Mouse (Mus musculus) cerebellum, postnatal 36 days (tissue): ENCODE data around the gene Grik4.

Source experiments
- DNase-seq, 2 experiments: peaks; one replicate each; pipeline ENCODE4 v3.0.0; 2021 to 2022; ENCODE audit warnings: mixed read lengths in 2 of 2

The Grik4 gene

GRCm38 (mm10) chr9:42898091-42898591 lies 46.2 kb downstream of the Grik4 start:
- DNase-seq, result peak; percentile 6 to 12

DNA sequence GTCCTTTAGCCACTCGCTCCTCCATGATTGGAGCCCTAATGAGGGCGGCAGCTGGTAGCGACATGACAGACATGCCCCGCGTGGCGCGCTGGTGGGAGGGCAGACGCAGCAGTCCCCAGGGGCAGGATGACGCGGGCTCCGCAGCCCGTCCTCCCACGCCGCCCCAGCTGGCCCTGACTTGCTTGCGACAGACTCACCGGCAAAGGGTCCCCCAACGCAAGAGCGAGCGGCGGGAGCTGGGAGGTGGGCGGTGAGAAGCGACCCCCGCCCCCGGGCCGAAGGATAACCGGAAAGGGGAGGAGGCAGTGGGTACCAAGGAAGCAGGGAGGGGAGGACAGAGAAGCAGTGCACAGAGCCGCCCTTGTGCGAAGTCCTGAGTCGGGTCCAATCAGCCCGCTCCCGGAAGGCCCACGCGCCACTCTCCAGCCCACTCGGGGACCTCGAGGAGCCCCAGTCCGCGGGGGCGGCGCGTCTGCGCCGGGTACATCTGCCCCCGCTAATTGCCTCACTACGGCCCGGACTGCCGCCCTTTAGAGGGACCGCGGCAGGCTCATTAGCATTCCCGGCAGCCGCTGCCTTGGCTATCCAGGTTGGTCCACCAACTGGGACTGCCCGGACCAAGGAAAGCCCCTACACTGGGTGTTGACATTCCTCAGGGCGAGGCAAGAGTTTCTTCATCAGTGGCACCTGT lies 46.8 kb downstream of the Grik4 start:
- peak; percentile 50 to 63 for DNase-seq

GRCm38 (mm10) chr9:42896421-42897210 lies 47.7 kb downstream of the Grik4 start:
- no peak for DNase-seq

DNA sequence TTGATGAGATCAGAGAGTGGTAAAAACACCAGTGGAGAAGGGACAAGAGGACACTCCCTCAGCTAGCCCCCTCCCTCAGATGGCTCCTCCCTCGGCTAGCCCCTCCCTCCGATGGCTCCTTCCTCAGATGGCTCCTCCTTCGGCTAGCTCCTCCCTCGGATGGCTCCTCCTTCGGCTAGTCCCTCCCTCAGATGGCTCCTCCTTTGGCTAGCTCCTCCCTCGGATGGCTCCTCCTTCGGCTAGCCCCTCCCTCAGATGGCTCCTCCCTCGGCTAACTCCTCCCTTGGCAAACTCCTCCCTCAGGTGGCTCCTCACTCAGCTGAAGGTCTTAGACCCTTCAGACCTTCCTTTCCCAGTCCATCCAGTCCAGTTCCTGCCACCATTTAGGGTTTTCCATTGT lies 51.5 kb downstream of the Grik4 start:
- no peak for DNase-seq

DNA sequence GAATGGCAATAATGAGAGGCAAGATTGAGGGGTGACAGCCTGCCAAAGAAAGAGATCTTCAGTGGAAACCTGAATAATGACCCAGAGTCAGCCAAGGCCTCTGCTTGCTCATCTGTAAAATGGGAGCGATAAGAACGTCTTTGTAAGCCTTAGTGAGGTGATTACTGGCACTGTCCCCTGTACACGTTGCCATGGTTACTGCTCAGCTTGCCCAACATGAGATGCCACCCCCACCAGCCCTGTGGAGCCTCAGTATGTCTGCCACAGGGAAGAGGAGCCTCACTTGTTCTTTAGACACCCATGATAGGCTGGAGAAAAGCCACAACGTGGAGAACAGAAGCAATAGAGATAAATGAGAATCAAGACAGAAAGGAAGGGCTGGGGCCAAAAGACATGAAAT lies 56.4 kb downstream of the Grik4 start:
- no peak for DNase-seq

DNA sequence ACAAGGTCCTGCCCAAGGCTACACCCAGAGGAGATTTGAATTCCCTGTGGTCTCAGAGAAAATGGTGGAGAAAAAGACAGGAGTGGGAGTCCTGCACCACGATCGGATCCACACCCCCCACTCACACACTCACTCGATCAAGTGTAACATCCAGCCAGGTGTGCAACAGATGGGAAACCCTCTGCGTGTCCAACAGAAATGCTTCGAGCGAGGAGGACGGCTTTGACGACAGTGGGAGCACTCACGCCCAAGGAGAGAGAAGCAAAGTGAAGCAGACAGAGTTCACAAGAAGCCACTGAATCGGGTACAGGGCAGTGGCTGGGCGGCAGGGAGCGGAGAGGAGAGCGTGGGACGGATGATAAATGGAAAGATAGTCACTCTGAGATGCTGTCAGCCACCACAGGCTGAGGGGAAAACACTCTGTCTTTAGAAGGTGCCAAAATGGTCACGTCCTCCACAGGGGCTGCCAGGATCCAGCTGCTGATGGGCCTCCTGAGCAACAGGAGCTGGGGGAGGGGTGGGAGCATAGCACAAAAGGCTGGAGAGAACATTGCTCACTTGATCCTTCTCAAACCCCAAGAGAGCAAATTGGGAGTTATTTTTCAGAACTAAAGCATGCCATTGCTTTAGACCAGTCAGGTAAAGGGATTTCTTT lies 58.1 kb downstream of the Grik4 start:
- DNase-seq, result no peak

DNA sequence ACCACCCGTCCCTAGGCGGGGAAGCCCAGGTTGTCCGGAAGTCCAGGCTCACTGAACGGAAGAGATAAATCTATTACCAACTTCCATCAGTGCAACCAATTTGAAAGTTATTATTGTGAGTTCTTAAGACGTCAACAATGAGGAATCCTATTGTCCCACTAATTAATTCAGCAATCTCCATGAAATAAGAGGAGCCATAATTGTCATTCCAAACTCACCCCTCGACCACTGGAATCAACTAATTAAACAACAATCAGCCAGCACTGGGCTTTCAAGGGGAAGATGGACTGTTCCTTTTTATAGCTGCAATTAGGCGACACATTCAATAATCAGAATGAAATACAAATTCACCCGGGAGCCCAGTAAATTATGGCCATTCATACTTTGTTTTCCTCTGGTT lies 58.7 kb downstream of the Grik4 start:
- DNase-seq, result no peak

DNA sequence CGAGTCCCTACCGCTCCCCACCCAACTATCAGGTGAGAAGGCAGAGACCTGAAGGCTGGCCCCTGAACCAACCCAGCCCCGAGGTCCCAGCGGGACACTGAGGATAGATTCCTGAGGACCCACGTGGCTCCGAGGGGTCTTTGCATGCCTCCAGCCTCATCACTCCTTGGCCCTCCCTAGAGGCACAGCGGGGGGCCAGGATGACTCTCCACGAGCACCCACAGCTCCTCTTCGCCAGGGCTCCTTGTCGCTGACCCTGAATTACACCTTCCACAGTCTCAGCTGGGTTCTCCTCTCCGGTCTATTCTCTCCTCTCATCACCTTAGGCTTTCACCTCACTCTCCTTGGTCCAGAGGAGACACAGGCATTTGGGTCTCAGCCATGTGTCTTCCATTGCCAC lies 59.2 kb downstream of the Grik4 start:
- no peak for DNase-seq

DNA sequence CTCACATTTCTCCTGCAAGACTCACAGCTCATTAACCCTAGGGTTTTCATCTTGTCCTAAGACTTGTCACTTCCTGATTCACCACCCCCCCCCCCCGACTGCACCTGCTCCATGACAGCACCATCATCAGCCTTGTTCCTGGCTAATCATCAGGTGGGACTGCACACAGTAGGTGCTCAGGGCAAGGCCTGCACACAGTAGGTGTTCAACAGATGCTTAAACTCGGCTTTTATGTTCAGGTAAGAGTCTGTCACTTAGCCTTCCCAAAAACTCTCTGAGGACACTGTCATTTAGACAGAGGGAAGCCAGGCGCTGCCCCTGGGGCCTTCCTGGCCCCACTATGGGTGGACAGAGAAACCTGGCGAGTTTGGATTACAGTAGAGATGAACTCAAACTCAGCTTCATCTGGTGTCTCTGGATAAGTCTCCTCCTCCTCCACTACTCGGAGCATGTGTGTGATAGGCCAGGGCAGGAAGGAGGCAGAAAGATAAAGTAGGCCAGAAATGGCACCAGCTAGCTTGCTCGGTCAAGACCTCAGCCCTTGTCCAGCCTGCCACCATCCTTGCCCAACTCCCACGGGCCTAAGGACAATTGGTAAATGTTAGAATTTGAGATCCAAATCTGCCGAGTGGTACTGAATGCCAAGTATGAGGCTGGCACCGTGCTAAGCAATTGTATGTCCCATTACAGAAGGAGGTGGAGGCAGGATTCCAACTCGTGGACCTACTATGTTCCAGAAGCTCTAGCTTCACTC lies 61.1 kb downstream of the Grik4 start:
- DNase-seq, result no peak

GRCm38 (mm10) chr9:42882313-42882712 lies 62.0 kb downstream of the Grik4 start:
- DNase-seq, result no peak

DNA sequence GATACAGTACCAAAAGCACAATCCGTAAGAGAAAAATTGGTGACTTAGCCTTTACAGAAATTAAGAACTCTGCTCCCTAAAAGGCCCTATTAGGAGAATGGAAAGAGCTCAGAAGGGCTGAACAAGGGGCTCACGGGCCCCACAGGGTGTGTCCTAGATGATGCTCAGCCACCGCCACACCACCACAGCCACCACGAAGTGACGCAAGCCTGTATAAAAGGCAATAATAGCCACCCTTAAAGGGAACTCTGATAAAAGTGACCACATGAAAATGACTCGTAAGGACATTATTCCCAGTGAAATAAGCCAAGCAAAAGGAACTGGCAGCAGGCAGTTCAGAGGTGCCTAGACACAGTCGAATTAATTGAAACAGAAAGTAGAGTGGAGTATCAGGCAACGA lies 63.3 kb downstream of the Grik4 start:
- no peak for DNase-seq

- no peak for DNase-seq
These were observed 65.9 kb downstream of the Grik4 start for GRCm38 (mm10) chr9:42878401-42878800.

DNA sequence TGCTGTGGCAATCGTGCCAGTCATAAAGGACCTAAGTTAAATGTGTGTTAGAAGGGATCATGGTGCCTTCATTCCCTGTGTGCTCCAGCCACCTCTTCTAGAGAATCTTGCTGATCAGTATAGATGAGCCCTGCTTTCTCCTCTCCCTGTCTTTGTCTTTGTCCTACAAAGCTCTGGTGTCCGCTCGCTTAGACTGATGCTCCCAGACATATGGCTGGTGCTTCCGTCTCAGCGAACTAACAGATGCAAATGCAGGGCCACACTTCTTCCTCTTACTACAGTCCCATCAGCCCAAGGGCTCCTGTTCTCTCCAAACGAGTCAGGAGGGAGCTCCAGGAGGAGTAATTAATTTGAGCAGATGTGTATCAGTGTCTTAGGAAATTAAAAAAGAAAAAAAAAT lies 71.4 kb downstream of the Grik4 start:
- DNase-seq, result no peak

- DNase-seq, result peak; percentile 10 to 12
These were observed 72.6 kb downstream of the Grik4 start for GRCm38 (mm10) chr9:42871681-42872080.

DNA sequence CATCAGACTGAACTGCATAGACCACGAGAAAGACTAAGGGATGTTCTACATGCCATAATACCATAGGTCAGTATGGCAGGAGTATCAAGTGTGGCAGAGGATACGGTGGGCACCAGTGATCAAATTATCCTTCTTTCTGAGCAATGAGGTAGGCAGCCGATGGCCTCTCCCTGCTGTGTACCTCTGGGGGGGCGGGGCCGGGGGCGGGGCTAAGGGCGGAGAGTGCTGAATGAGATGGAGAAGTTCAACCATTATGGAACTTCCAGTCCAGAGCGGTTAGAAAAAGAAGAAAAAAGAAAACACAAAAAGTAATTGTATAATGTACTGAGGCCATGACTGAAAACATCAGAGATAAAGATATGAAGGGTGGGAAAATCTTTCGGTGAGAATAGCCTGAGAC lies 74.0 kb downstream of the Grik4 start:
- DNase-seq, result no peak

- no peak for DNase-seq
These were observed 75.8 kb downstream of the Grik4 start for GRCm38 (mm10) chr9:42868508-42868907.

DNA sequence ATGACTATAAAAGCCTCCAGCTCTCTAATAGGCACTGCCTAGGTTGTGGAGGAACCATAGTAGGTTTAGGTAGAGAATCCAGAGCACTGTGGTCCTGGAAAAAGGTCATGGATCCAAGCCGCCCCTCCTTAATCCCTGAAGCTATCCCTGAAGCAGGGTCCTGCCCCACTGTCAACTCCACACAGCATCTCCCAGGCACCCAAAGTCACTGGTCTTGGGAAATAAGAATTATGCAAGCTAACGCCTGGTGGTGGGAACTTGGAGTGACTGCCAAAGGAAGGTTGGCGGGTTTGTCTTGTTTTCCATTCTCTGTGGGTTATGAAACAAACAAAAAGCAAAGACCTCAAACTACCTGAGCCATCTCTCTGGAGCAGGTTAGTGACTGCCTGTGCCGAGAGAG lies 77.6 kb downstream of the Grik4 start:
- no peak for DNase-seq

DNA sequence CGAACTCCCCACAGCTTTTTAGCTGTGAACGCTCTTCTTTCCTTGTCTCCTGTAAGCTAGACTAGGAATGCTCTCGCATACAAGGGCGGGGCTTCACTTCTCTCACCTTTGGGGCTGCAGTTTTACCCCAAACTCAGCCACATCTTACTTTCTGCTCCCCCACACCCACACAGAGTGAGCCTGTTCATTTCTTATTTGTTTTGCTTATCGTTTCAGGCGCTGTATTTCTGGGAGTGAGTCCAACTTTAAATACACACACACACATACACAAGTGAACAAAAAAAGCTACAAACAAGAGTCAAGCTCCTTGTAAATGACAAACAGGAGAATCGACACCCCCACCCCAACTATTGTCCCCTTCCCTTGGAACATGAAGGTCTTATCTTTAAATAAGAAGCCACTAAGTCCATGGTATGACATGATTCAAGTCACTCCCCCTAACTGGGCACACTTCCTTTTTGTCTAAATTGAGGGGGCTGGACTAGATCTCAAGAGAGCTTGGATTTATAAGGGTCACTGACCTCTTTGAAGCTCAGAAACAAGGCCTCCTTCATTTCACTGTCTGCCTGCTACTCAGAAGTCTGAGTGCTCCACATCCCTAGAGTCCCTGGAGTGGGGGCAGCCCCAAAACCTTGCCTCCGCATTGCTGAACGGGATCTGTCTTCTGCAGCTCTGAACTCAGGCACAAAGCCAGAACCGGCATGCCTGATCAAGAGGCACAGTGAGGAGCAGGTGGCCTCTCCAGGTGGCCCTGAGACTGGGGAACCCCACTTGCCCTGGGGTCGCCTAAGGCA lies 79.1 kb downstream of the Grik4 start:
- DNase-seq, result peak; percentile 13 to 14

DNA sequence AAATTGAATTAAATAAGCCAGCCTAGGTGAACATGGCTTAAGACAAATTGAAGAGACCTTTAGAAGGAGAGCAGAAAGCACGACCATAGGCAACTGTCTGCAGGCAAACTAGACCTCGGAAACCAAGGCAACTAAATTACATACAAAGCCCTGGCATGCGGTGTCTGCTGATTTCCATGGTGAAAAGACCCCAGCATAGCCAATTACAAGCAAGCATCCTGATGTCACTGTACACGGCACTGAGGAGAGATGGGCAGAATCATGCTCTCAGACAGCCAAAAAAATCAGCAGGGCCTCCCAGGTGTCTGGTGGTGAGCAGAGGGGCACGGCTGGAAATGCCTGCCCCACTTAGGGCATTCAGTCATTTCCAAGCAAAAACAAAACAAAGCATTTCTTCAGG lies 80.9 kb downstream of the Grik4 start:
- no peak for DNase-seq

- no peak for DNase-seq
These were observed 82.6 kb downstream of the Grik4 start for GRCm38 (mm10) chr9:42861711-42862110.

GRCm38 (mm10) chr9:42861238-42861637 lies 83.1 kb downstream of the Grik4 start:
- DNase-seq, result no peak
